Mouse (Mus musculus) neural tube, embryonic 11.5 days (tissue): Measurements from ENCODE around the gene Nudc. TPM values are rescaled to one million over a fixed set of nuclear protein-coding genes. Genes with fewer than 3 reads are reported as not detected.

Experiments used
- ATAC-seq: fragments of 200-750 bp; cut with Nextera tagmentation; 2 replicates; pipeline ENCODE4 v1.8.0; 2017; ENCODE audit warnings: moderate number of reproducible peaks, mild to moderate bottlenecking, moderate TSS enrichment, moderate library complexity; ENCODE audit not compliant: insufficient read depth, low FRiP score, low TSS enrichment
- DNase-seq: peaks from one replicate; pipeline ENCODE4 v3.0.0-alpha.2; 2015; ENCODE audit warnings: low spot score
- H3K27ac ChIP-seq: fragments of 300-500 bp; sonication (generic); 2 replicates; pipeline ENCODE4 v1.5.1; 2014; ENCODE audit warnings: low read depth, mild to moderate bottlenecking, low read length
- H3K27me3 ChIP-seq: fragments of 300-500 bp; sonication (generic); 2 replicates; pipeline ENCODE4 v1.6.1; 2014; ENCODE audit warnings: mild to moderate bottlenecking, low read length, mixed read lengths; ENCODE audit not compliant: control insufficient read depth, insufficient read depth
- H3K36me3 ChIP-seq: fragments of 300-500 bp; sonication (generic); 2 replicates; pipeline ENCODE4 v1.6.1; 2014; ENCODE audit warnings: mild to moderate bottlenecking, low read length, moderate library complexity, mixed read lengths; ENCODE audit not compliant: control insufficient read depth, insufficient read depth
- H3K4me1 ChIP-seq: fragments of 300-500 bp; sonication (generic); 2 replicates; pipeline ENCODE4 v1.6.1; 2014; ENCODE audit warnings: low read length, mixed read lengths; ENCODE audit not compliant: control insufficient read depth, insufficient read depth
- H3K4me2 ChIP-seq: fragments of 300-500 bp; sonication (generic); 2 replicates; pipeline ENCODE4 v1.6.1; 2014; ENCODE audit warnings: low read depth, mild to moderate bottlenecking, moderate library complexity
- H3K4me3 ChIP-seq: fragments of 300-500 bp; sonication (generic); 2 replicates; pipeline ENCODE4 v1.5.1; 2014; ENCODE audit warnings: low read depth, low read length
- H3K9ac ChIP-seq: fragments of 300-500 bp; sonication (generic); 2 replicates; pipeline ENCODE4 v1.6.1; 2014; ENCODE audit warnings: mild to moderate bottlenecking, low read length
- H3K9me3 ChIP-seq: fragments of 300-500 bp; sonication (generic); 2 replicates; pipeline ENCODE4 v1.6.1; 2016; ENCODE audit warnings: low read length; ENCODE audit not compliant: control insufficient read depth
- WGBS: fragments of 180-500 bp; shearing (Covaris S2); extraction: QIAGEN DNeasy Blood & Tissue Kit; methylation state at CpG from one replicate; pipeline ENCODE4 v1.1.7; 2014; 5-methylcytosine and 5-hydroxymethylcytosine counted together
- microRNA-seq: library from miRNA; unstranded; fragments of <30 nt; microRNA quantifications from one replicate; pipeline ENCODE4, GENCODE M21; 2016
- polyA plus RNA-seq: library from polyadenylated mRNA; unstranded; fragments of >200 nt; fragmentation: Nextera tagmentation; extraction: Ambion mirVana; gene quantifications from 2 replicates; pipeline ENCODE4 v1.2.1, GENCODE M21; 2014

Gene Nudc
- polyA plus RNA-seq, 1 experiment from 2014 or later, result 301 TPM

GRCm38 (mm10) chr4:133488619-133489392 is 57.0 kb downstream of the Nudc start:
- H3K27ac ChIP-seq, result no peak overlapping the region
- ATAC-seq, result no peak

GRCm38 (mm10) chr4:133486673-133487357 is 59.0 kb downstream of the Nudc start:
- DNase-seq, result no peak
- no peaks in the 10 kb centered on the region for H3K9me3 ChIP-seq
- H3K36me3 ChIP-seq, result no peaks in the 10 kb centered on the region
- H3K4me3 ChIP-seq, result no peak overlapping the region
- H3K9ac ChIP-seq, result no peak overlapping the region
- 92% methylated on average over 26 of the region's 26 CpGs for WGBS
- H3K27ac ChIP-seq, result no peak overlapping the region
- H3K4me2 ChIP-seq, result no peak overlapping the region
- H3K4me1 ChIP-seq, result no peaks in the 10 kb centered on the region
- ATAC-seq, result no peak
- H3K27me3 ChIP-seq, result 0 out of 2 replicates have a peak, but pooled peaks cover 6% of the 10 kb centered on the region

More at GRCm38 (mm10) chr4:133488619-133489392, 57.0 kb downstream of the Nudc start:
- WGBS, result 83% methylated on average over 20 of the region's 20 CpGs
- H3K36me3 ChIP-seq, result no peaks in the 10 kb centered on the region
- no peak overlapping the region for H3K9ac ChIP-seq
- 0 out of 2 replicates have a peak, but pooled peaks cover 7% of the 10 kb centered on the region for H3K27me3 ChIP-seq
- no peaks in the 10 kb centered on the region for H3K9me3 ChIP-seq
- no peak overlapping the region for H3K4me3 ChIP-seq
- no peak for DNase-seq
- no peak overlapping the region for H3K4me2 ChIP-seq
- no peaks in the 10 kb centered on the region for H3K4me1 ChIP-seq

DNA sequence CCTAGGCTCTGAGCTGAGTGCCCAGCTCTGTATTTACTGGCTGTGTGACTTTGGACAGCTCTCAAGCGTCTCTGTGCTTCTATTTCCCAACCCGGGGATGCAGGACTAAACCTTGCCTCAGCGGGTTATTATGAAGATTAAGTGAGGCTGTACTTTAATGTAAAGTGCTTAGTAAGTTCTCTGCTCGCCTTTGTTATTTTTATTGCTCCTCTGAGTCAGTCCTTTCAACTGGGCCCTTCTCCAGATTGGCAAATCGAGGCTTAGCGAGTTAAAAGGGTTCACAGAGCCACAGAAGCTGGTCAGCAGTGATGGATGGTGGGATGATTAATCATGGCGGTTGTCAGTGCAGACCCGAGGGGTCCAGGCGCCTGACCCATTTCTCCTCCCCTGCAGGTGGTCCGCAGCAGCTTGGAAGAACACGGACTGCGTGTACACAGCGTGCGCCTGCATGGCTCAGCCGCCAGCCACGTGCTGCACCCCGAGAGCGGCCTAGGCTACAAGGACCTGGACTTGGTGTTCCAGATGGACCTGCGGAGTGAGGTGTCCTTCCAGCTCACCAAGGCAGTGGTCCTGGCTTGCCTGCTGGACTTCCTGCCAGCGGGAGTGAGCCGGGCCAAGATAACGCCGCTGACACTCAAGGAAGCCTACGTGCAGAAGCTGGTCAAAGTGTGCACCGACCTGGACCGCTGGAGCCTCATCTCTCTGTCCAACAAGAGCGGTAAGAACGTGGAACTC is 59.9 kb downstream of the Nudc start:
- Histone ChIP-seq H3K4me2 (no peak overlapping the region), H3K4me3 (no peak overlapping the region), H3K27ac (no peak overlapping the region), H3K4me1 (no peaks in the 10 kb centered on the region), H3K36me3 (no peaks in the 10 kb centered on the region), H3K9ac (no peak overlapping the region), H3K27me3 (peaks cover 12% of the 10 kb centered on the region), H3K9me3 (no peaks in the 10 kb centered on the region)
- WGBS, result 87% methylated on average over 28 of the region's 28 CpGs
- ATAC-seq (no peak), DNase-seq (no peak)

GRCm38 (mm10) chr4:133484266-133485025 is 61.4 kb downstream of the Nudc start:
- no peak overlapping the region for H3K9ac ChIP-seq

More at GRCm38 (mm10) chr4:133484266-133485025, 61.4 kb downstream of the Nudc start:
- H3K27me3 ChIP-seq, result peaks cover 20% of the 10 kb centered on the region
- H3K36me3 ChIP-seq, result no peaks in the 10 kb centered on the region
- no peak overlapping the region for H3K27ac ChIP-seq
- ATAC-seq, result no peak
- WGBS, result 11% methylated on average over 22 of the region's 22 CpGs
- peaks cover 2% of the 10 kb centered on the region; the same call in 1 of the 2 replicates for H3K4me1 ChIP-seq
- no peak overlapping the region for H3K4me3 ChIP-seq
- no peak for DNase-seq
- H3K9me3 ChIP-seq, result no peaks in the 10 kb centered on the region
- peak overlapping the region; percentile 10; the same call in 1 of the 2 replicates for H3K4me2 ChIP-seq

Small RNAs within 50 kb of the gene (microRNA-seq; reads per million reads assigned to microRNA genes)
- gene Gm23158, result not detected

Other genes with a start within 250 kb of the Nudc start
- gene Wdtc1, start 192.5 kb downstream of the Nudc start, polyA plus RNA-seq, result 26.4 and 27.0 TPM in 2 replicates
- gene Slc9a1, start 176.3 kb downstream of the Nudc start, polyA plus RNA-seq, result 6.9 TPM in 2 replicates
- 0.20 and 0.38 TPM in 2 replicates for gene Tent5b, start 65.9 kb downstream of the Nudc start, polyA plus RNA-seq
- gene Trnp1, start 47.4 kb downstream of the Nudc start, polyA plus RNA-seq, result 2.0 and 2.7 TPM in 2 replicates
- 1.4 and 2.1 TPM in 2 replicates for gene Kdf1, start 27.0 kb downstream of the Nudc start, polyA plus RNA-seq
- not detected in 2 replicates for gene Nr0b2, start 7.4 kb upstream of the Nudc start, polyA plus RNA-seq
- gene Gpatch3, start 28.7 kb upstream of the Nudc start, polyA plus RNA-seq, result 8.5 and 10.7 TPM in 2 replicates
- gene Gpn2, start 38.4 kb upstream of the Nudc start, polyA plus RNA-seq, result 24.6 and 31.9 TPM in 2 replicates
- 18.6 and 19.3 TPM in 2 replicates for gene Sfn, start 56.2 kb upstream of the Nudc start, polyA plus RNA-seq
- gene Zdhhc18, start 104.2 kb upstream of the Nudc start, polyA plus RNA-seq, result 3.5 and 5.5 TPM in 2 replicates
- 9.2 and 11.9 TPM in 2 replicates for gene Pigv, start 126.7 kb upstream of the Nudc start, polyA plus RNA-seq
- 42.5 and 43.1 TPM in 2 replicates for gene Arid1a, start 210.8 kb upstream of the Nudc start, polyA plus RNA-seq